Mouse (Mus musculus): ENCODE results near the gene Gpr146. TPM values are rescaled to one million over a fixed set of nuclear protein-coding genes. Genes with fewer than 3 reads are reported as not detected.

Gene Gpr146
- polyA plus RNA-seq, 1 experiment from 2014 or later = 1.8 TPM

- Histone ChIP-seq H3K9ac (replicated peaks; ENCODE audit: low read depth, low read length) (no peak overlapping the region), H3K27ac (ENCODE audit: low read depth, low read length) (no peak overlapping the region), H3K4me3 (ENCODE audit: low read depth, low read length) (no peak overlapping the region), H3K9me3 (ENCODE audit: control insufficient read depth, low read length) (no peaks in the 10 kb centered on the region), H3K36me3 (ENCODE audit: control insufficient read depth, insufficient read depth, low read length) (no peaks in the 10 kb centered on the region), H3K4me1 (ENCODE audit: control insufficient read depth, insufficient read depth, low read length) (peaks cover 24% of the 10 kb centered on the region), H3K27me3 (ENCODE audit: control insufficient read depth, insufficient read depth, low read length) (no peaks in the 10 kb centered on the region), H3K4me2 (ENCODE audit: low read depth, low read length) (no peak overlapping the region)
- WGBS = 62% methylated on average over 12 of the region's 12 CpGs
- ATAC-seq (ENCODE audit: low read depth) = no peak
Observed at GRCm38 (mm10) chr5:139438440-139438839, 60.9 kb downstream of the Gpr146 start.

- peaks cover 8% of the 10 kb centered on the region; the same call in 1 of the 2 replicates for H3K4me1 ChIP-seq (ENCODE audit: control insufficient read depth, insufficient read depth, low read length)
- no peaks in the 10 kb centered on the region for H3K27me3 ChIP-seq (ENCODE audit: control insufficient read depth, insufficient read depth, low read length)
- no peak overlapping the region for H3K4me2 ChIP-seq (ENCODE audit: low read depth, low read length)
- no peak overlapping the region for H3K4me3 ChIP-seq (ENCODE audit: low read depth, low read length)
- WGBS = 64% methylated on average over 5 of the region's 5 CpGs
- no peak overlapping the region for H3K9ac ChIP-seq (replicated peaks; ENCODE audit: low read depth, low read length)
- no peak for ATAC-seq (ENCODE audit: low read depth)
- no peak overlapping the region for H3K27ac ChIP-seq (ENCODE audit: low read depth, low read length)
- no peaks in the 10 kb centered on the region for H3K36me3 ChIP-seq (ENCODE audit: control insufficient read depth, insufficient read depth, low read length)
- H3K9me3 ChIP-seq (ENCODE audit: control insufficient read depth, low read length) = no peaks in the 10 kb centered on the region
Observed at GRCm38 (mm10) chr5:139440451-139440850, 63.0 kb downstream of the Gpr146 start.

GRCm38 (mm10) chr5:139440926-139441725, 63.6 kb downstream of the Gpr146 start:
- Histone ChIP-seq H3K4me1 (ENCODE audit: control insufficient read depth, insufficient read depth, low read length) (peaks cover 7% of the 10 kb centered on the region; the same call in 1 of the 2 replicates), H3K36me3 (ENCODE audit: control insufficient read depth, insufficient read depth, low read length) (no peaks in the 10 kb centered on the region), H3K9me3 (ENCODE audit: control insufficient read depth, low read length) (no peaks in the 10 kb centered on the region), H3K27me3 (ENCODE audit: control insufficient read depth, insufficient read depth, low read length) (no peaks in the 10 kb centered on the region), H3K4me2 (ENCODE audit: low read depth, low read length) (no peak overlapping the region), H3K27ac (ENCODE audit: low read depth, low read length) (no peak overlapping the region; the same call in 1 of the 2 replicates), H3K4me3 (ENCODE audit: low read depth, low read length) (no peak overlapping the region), H3K9ac (replicated peaks; ENCODE audit: low read depth, low read length) (no peak overlapping the region)
- no peak for ATAC-seq (ENCODE audit: low read depth)
- 95% methylated on average over 11 of the region's 11 CpGs for WGBS

GRCm38 (mm10) chr5:139441726-139442018, 64.2 kb downstream of the Gpr146 start:
- no peak overlapping the region for H3K9ac ChIP-seq (replicated peaks; ENCODE audit: low read depth, low read length)
- H3K36me3 ChIP-seq (ENCODE audit: control insufficient read depth, insufficient read depth, low read length) = no peaks in the 10 kb centered on the region
- H3K27me3 ChIP-seq (ENCODE audit: control insufficient read depth, insufficient read depth, low read length) = no peaks in the 10 kb centered on the region
- 87% methylated on average over 2 of the region's 2 CpGs for whole genome bisulfite sequencing
- no peak for ATAC-seq (ENCODE audit: low read depth)
- H3K27ac ChIP-seq (ENCODE audit: low read depth, low read length) = peak overlapping the region; percentile 16; the same call in 1 of the 2 replicates
- no peak overlapping the region for H3K4me3 ChIP-seq (ENCODE audit: low read depth, low read length)
- H3K4me1 ChIP-seq (ENCODE audit: control insufficient read depth, insufficient read depth, low read length) = peaks cover 7% of the 10 kb centered on the region; the same call in 1 of the 2 replicates
- no peaks in the 10 kb centered on the region for H3K9me3 ChIP-seq (ENCODE audit: control insufficient read depth, low read length)
- H3K4me2 ChIP-seq (ENCODE audit: low read depth, low read length) = no peak overlapping the region

- no peak overlapping the region for H3K9ac ChIP-seq (replicated peaks; ENCODE audit: low read depth, low read length)
- no peak overlapping the region for H3K4me3 ChIP-seq (ENCODE audit: low read depth, low read length)
- no peak overlapping the region for H3K4me2 ChIP-seq (ENCODE audit: low read depth, low read length)
- H3K36me3 ChIP-seq (ENCODE audit: control insufficient read depth, insufficient read depth, low read length) = no peaks in the 10 kb centered on the region
- H3K27ac ChIP-seq (ENCODE audit: low read depth, low read length) = peak overlapping the region; percentile 24; the same call in 1 of the 2 replicates
- H3K9me3 ChIP-seq (ENCODE audit: control insufficient read depth, low read length) = no peaks in the 10 kb centered on the region
- peaks cover 7% of the 10 kb centered on the region; the same call in 1 of the 2 replicates for H3K4me1 ChIP-seq (ENCODE audit: control insufficient read depth, insufficient read depth, low read length)
- WGBS = 67% methylated on average over 12 of the region's 12 CpGs
- H3K27me3 ChIP-seq (ENCODE audit: control insufficient read depth, insufficient read depth, low read length) = no peaks in the 10 kb centered on the region
- no peak for ATAC-seq (ENCODE audit: low read depth)
Observed at GRCm38 (mm10) chr5:139442428-139442827, 64.9 kb downstream of the Gpr146 start.

- H3K4me2 ChIP-seq (ENCODE audit: low read depth, low read length) = no peak overlapping the region
- H3K27me3 ChIP-seq (ENCODE audit: control insufficient read depth, insufficient read depth, low read length) = no peaks in the 10 kb centered on the region
- no peaks in the 10 kb centered on the region for H3K36me3 ChIP-seq (ENCODE audit: control insufficient read depth, insufficient read depth, low read length)
- no peak overlapping the region for H3K4me3 ChIP-seq (ENCODE audit: low read depth, low read length)
- ATAC-seq (ENCODE audit: low read depth) = no peak
- 79% methylated on average over 4 of the region's 4 CpGs for WGBS
- peak overlapping the region; percentile 44; the same call in 1 of the 2 replicates for H3K27ac ChIP-seq (ENCODE audit: low read depth, low read length)
- peaks cover 7% of the 10 kb centered on the region; the same call in 1 of the 2 replicates for H3K4me1 ChIP-seq (ENCODE audit: control insufficient read depth, insufficient read depth, low read length)
- H3K9ac ChIP-seq (replicated peaks; ENCODE audit: low read depth, low read length) = no peak overlapping the region
- H3K9me3 ChIP-seq (ENCODE audit: control insufficient read depth, low read length) = no peaks in the 10 kb centered on the region
Observed at GRCm38 (mm10) chr5:139442962-139443361, 65.5 kb downstream of the Gpr146 start.

GRCm38 (mm10) chr5:139445258-139445657, 67.8 kb downstream of the Gpr146 start:
- no peaks in the 10 kb centered on the region for H3K27me3 ChIP-seq (ENCODE audit: control insufficient read depth, insufficient read depth, low read length)
- peaks cover 13% of the 10 kb centered on the region; the same call in 1 of the 2 replicates for H3K4me1 ChIP-seq (ENCODE audit: control insufficient read depth, insufficient read depth, low read length)
- ATAC-seq (ENCODE audit: low read depth) = no peak
- no peaks in the 10 kb centered on the region for H3K9me3 ChIP-seq (ENCODE audit: control insufficient read depth, low read length)
- no peaks in the 10 kb centered on the region for H3K36me3 ChIP-seq (ENCODE audit: control insufficient read depth, insufficient read depth, low read length)
- no peak overlapping the region for H3K4me3 ChIP-seq (ENCODE audit: low read depth, low read length)
- no peak overlapping the region for H3K27ac ChIP-seq (ENCODE audit: low read depth, low read length)
- no peak overlapping the region for H3K4me2 ChIP-seq (ENCODE audit: low read depth, low read length)
- H3K9ac ChIP-seq (replicated peaks; ENCODE audit: low read depth, low read length) = no peak overlapping the region
- WGBS = 90% methylated on average over 8 of the region's 8 CpGs

MicroRNAs encoded within 50 kb of the gene (microRNA counts, 519-probe panel; counts per million panel counts)
- microRNA mmu-miR-339-3p (not detected), microRNA mmu-miR-339-5p (not detected)

Small RNA genes within 50 kb of the gene (microRNA-seq; reads per million reads assigned to microRNA genes)
- gene Mir339 = 263 reads per million, percentile 59 among the genes with 10 or more reads in this experiment

Other genes with a start within 250 kb of the Gpr146 start
- 207 and 212 TPM in 2 replicates for gene Prkar1b, start 227.7 kb upstream of the Gpr146 start, polyA plus RNA-seq (2014; fragmentation: Nextera tagmentation; extraction: Ambion mirVana)
- gene Dnaaf5, start 227.5 kb upstream of the Gpr146 start, polyA plus RNA-seq (2014; fragmentation: Nextera tagmentation; extraction: Ambion mirVana) = 3.6 and 4.1 TPM in 2 replicates
- gene Sun1, start 177.1 kb upstream of the Gpr146 start, polyA plus RNA-seq (2014; fragmentation: Nextera tagmentation; extraction: Ambion mirVana) = 49.5 and 51.3 TPM in 2 replicates
- 109 and 112 TPM in 2 replicates for gene Get4, start 125.4 kb upstream of the Gpr146 start, polyA plus RNA-seq (2014; fragmentation: Nextera tagmentation; extraction: Ambion mirVana)
- gene Adap1, start 52.1 kb upstream of the Gpr146 start, polyA plus RNA-seq (2014; fragmentation: Nextera tagmentation; extraction: Ambion mirVana) = 59.9 and 64.6 TPM in 2 replicates
- 108 and 113 TPM in 2 replicates for gene Cox19, start 26.3 kb upstream of the Gpr146 start, polyA plus RNA-seq (2014; fragmentation: Nextera tagmentation; extraction: Ambion mirVana)
- gene Cyp2w1, start 25.1 kb upstream of the Gpr146 start, polyA plus RNA-seq (2014; fragmentation: Nextera tagmentation; extraction: Ambion mirVana) = not detected in 2 replicates
- gene C130050O18Rik, start 27.6 kb downstream of the Gpr146 start, polyA plus RNA-seq (2014; fragmentation: Nextera tagmentation; extraction: Ambion mirVana) = 0.17 and 0.23 TPM in 2 replicates
- gene Gper1, start 45.5 kb downstream of the Gpr146 start, polyA plus RNA-seq (2014; fragmentation: Nextera tagmentation; extraction: Ambion mirVana) = 6.2 and 9.5 TPM in 2 replicates
- 11.7 and 12.1 TPM in 2 replicates for gene 3110082I17Rik, start 82.8 kb downstream of the Gpr146 start, polyA plus RNA-seq (2014; fragmentation: Nextera tagmentation; extraction: Ambion mirVana)
- 13.3 and 15.2 TPM in 2 replicates for gene Zfand2a, start 106.9 kb downstream of the Gpr146 start, polyA plus RNA-seq (2014; fragmentation: Nextera tagmentation; extraction: Ambion mirVana)
- 33.4 and 39.8 TPM in 2 replicates for gene Uncx, start 165.8 kb downstream of the Gpr146 start, polyA plus RNA-seq (2014; fragmentation: Nextera tagmentation; extraction: Ambion mirVana)